Mouse (Mus musculus) adrenal gland, postnatal 4 days (tissue): ENCODE results near the gene Ppp2r5c. TPM values are rescaled to one million over a fixed set of nuclear protein-coding genes. Genes with fewer than 3 reads are reported as not detected.

Source experiments
- DNase-seq, 2 experiments: peaks; one replicate each; pipeline ENCODE4 v3.0.0; 2021 to 2022; ENCODE audit warnings: low spot score in 2 of 2, mixed read lengths in 2 of 2
- long read RNA-seq, 2 experiments: library from polyadenylated mRNA; stranded (forward); transcript quantifications; one replicate each; pipeline ENCODE4 v2.0.0; 2021
- total RNA-seq, 2 experiments: library from RNA; stranded (reverse); gene quantifications; 2 replicates each; pipeline ENCODE4 v1.2.3; 2021

The Ppp2r5c gene
- 100 to 1,000 TPM; 150 to 153 TPM for total RNA-seq
- long read RNA-seq, experiment 1, full-length matches to known transcripts: 22 of 49 reads
- long read RNA-seq, experiment 1, partial matches to known transcripts: 0 of 49 reads
- long read RNA-seq, experiment 1, other reads (novel, unspliced or antisense): 27 of 49 reads
- long read RNA-seq, experiment 2, full-length matches to known transcripts: 47 of 112 reads
- long read RNA-seq, experiment 2, partial matches to known transcripts: 32 of 112 reads
- long read RNA-seq, experiment 2, other reads (novel, unspliced or antisense): 33 of 112 reads

GRCm38 (mm10) chr12:110446290-110447170, at the start of gene Ppp2r5c:
Gene Ppp2r5c (plus strand): TSS chr12:110447120.
- peak; percentile 90 to 94 for DNase-seq

- peak; percentile 47 to 50 for DNase-seq
Observed at GRCm38 (mm10) chr12:110398351-110398750, 48.6 kb upstream of the Ppp2r5c start.

GRCm38 (mm10) chr12:110399161-110399560, 47.8 kb upstream of the Ppp2r5c start:
- DNase-seq: no peak

- no peak for DNase-seq
Observed at GRCm38 (mm10) chr12:110400936-110401335, 46.0 kb upstream of the Ppp2r5c start.

GRCm38 (mm10) chr12:110401871-110402270, 45.0 kb upstream of the Ppp2r5c start:
- no peak for DNase-seq

GRCm38 (mm10) chr12:110416244-110416643, 30.7 kb upstream of the Ppp2r5c start:
- no peak for DNase-seq

- no peak for DNase-seq
Observed at GRCm38 (mm10) chr12:110417023-110417986, 29.6 kb upstream of the Ppp2r5c start.

GRCm38 (mm10) chr12:110417987-110418734, 28.8 kb upstream of the Ppp2r5c start:
- DNase-seq: no peak

GRCm38 (mm10) chr12:110418735-110419350, 28.1 kb upstream of the Ppp2r5c start:
- no peak for DNase-seq

- DNase-seq: no peak
Observed at GRCm38 (mm10) chr12:110419879-110420278, 27.0 kb upstream of the Ppp2r5c start.

GRCm38 (mm10) chr12:110421361-110421760, 25.6 kb upstream of the Ppp2r5c start:
- DNase-seq: no peak

- DNase-seq: no peak
Observed at GRCm38 (mm10) chr12:110424008-110424704, 22.8 kb upstream of the Ppp2r5c start.

GRCm38 (mm10) chr12:110426417-110427010, 20.4 kb upstream of the Ppp2r5c start:
- DNase-seq: no peak

GRCm38 (mm10) chr12:110429340-110429973, 17.5 kb upstream of the Ppp2r5c start:
- no peak for DNase-seq

GRCm38 (mm10) chr12:110429990-110430389, 16.9 kb upstream of the Ppp2r5c start:
- DNase-seq: no peak

GRCm38 (mm10) chr12:110431805-110432204, 15.1 kb upstream of the Ppp2r5c start:
- DNase-seq: no peak

- no peak for DNase-seq
Observed at GRCm38 (mm10) chr12:110436638-110437366, 10.1 kb upstream of the Ppp2r5c start.

GRCm38 (mm10) chr12:110437367-110437703, 9.6 kb upstream of the Ppp2r5c start:
- DNase-seq: no peak
